ENCODE assay signal across 22 mouse cellular contexts in the genomic region with DNA sequence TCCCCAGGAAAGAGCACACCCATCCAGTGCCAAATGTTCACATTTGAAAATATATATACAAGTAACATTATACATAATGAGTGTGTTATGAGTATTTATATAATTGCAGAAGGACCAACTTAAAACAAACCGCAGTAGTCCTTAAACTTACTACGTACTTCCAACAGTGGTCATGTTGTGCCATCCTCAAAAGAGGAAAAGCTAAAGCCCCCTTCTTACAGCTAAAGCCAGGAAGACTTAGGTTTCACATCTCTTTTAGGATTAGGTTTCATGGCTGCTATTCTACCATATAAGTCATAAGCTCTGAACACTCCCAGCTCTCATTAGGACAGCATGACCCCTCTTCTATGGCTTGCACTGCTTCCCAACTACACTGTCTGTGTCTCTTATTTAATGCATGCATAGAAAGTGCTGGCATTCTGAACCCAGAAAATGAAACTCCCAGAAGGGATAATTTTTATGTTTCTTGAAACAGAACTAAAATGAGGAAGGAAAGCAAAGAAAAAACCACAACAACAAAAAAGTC.
DNase-seq lines count a peak whose midpoint lies in the region; ATAC-seq lines count a peak whose summit lies in the region.
"Had no signal": no experiment of that assay in that cellular context is flagged by ENCODE, and none has a peak within 500 bp of the region (broad histone marks: within the 10 kb centered on the region; RNA-seq: fewer than 3 reads in every experiment).

No protein-coding gene starts in this region.

- no peak overlapping the region for H3K9ac ChIP-seq in embryonic facial prominence, embryonic 15.5 days
- H3K9ac ChIP-seq in forebrain, embryonic 15.5 days (replicated peaks): no peak overlapping the region
- H3K9ac ChIP-seq: embryonic facial prominence, embryonic 12.5 days; forebrain, embryonic 12.5 days; forebrain, postnatal 0 days had no signal

- H3K4me1 ChIP-seq in embryonic facial prominence, embryonic 15.5 days: no peaks in the 10 kb centered on the region
- H3K4me1 ChIP-seq in forebrain, embryonic 15.5 days: no peaks in the 10 kb centered on the region
- H3K4me1 ChIP-seq: embryonic facial prominence, embryonic 12.5 days; forebrain, embryonic 10.5 days; forebrain, embryonic 12.5 days had no signal

- H3K4me3 ChIP-seq in embryonic facial prominence, embryonic 15.5 days (replicated peaks): no peak overlapping the region
- no peak overlapping the region for H3K4me3 ChIP-seq in forebrain, embryonic 15.5 days
- H3K4me3 ChIP-seq: embryonic facial prominence, embryonic 12.5 days; erythroblast, embryonic 14.5 days; forebrain, embryonic 10.5 days; forebrain, embryonic 12.5 days had no signal

- no peak for DNase-seq in urinary bladder, postnatal 4 days (ENCODE audit: low spot score in 2 of 2)
- DNase-seq in frontal cortex, adult 2 months (ENCODE audit: extremely low spot score in 1 of 2, low spot score in 1 of 2): no peak
- DNase-seq: adrenal gland, adult 8-10 months; adrenal gland, postnatal 14 days; adrenal gland, postnatal 36 days; cerebellum, adult 11-12 months; cerebellum, adult 9-10 months; cerebellum, postnatal 10 days; cerebellum, postnatal 25 days; embryo, embryonic 11 days; forebrain, postnatal 0 days had no signal

- no peak overlapping the region for H3K4me2 ChIP-seq in embryonic facial prominence, embryonic 15.5 days (replicated peaks)
- no peak overlapping the region for H3K4me2 ChIP-seq in forebrain, embryonic 15.5 days (replicated peaks)
- H3K4me2 ChIP-seq: embryonic facial prominence, embryonic 12.5 days; forebrain, embryonic 12.5 days had no signal

- peak; percentile 84 for ATAC-seq in common myeloid progenitor, adult 5-6 weeks (replicated peaks; ENCODE audit: low read depth, poor library complexity, severe bottlenecking)
- peak; percentile 51; the same call in 1 of the 2 replicates for ATAC-seq in embryonic facial prominence, embryonic 15.5 days (ENCODE audit: insufficient number of reproducible peaks, low FRiP score, low TSS enrichment, low read depth)
- peak; percentile 21 to 66; a peak in 3 of 4 replicates for ATAC-seq in hematopoietic stem cell, adult 5-6 weeks (replicated peaks in 1 of 2; ENCODE audit: insufficient read depth in 1 of 2, low FRiP score in 2 of 2, low TSS enrichment in 1 of 2, low read depth in 1 of 2, poor library complexity in 2 of 2, severe bottlenecking in 2 of 2)
- peak; percentile 83 for ATAC-seq in megakaryocyte, adult 5-6 weeks (ENCODE audit: poor library complexity, severe bottlenecking)
- no peak for ATAC-seq in erythroblast, adult 5-6 weeks (replicated peaks; ENCODE audit: low FRiP score, poor library complexity, severe bottlenecking)
- ATAC-seq in forebrain, embryonic 15.5 days (replicated peaks): no peak
- ATAC-seq: forebrain, embryonic 14.5 days; forebrain, postnatal 0 days had no signal

- H3K9me3 ChIP-seq in embryonic facial prominence, embryonic 15.5 days (replicated peaks): no peaks in the 10 kb centered on the region
- no peaks in the 10 kb centered on the region for H3K9me3 ChIP-seq in forebrain, embryonic 15.5 days
- H3K9me3 ChIP-seq: embryonic facial prominence, embryonic 12.5 days; forebrain, embryonic 10.5 days; forebrain, embryonic 12.5 days had no signal

- no peak overlapping the region for H3K27ac ChIP-seq in embryonic facial prominence, embryonic 15.5 days (replicated peaks)
- no peak overlapping the region for H3K27ac ChIP-seq in forebrain, embryonic 15.5 days (replicated peaks)
- H3K27ac ChIP-seq: embryonic facial prominence, embryonic 12.5 days; forebrain, embryonic 10.5 days; forebrain, embryonic 12.5 days had no signal

- no peaks in the 10 kb centered on the region for H3K36me3 ChIP-seq in embryonic facial prominence, embryonic 15.5 days
- no peaks in the 10 kb centered on the region for H3K36me3 ChIP-seq in forebrain, embryonic 15.5 days
- H3K36me3 ChIP-seq: embryonic facial prominence, embryonic 12.5 days; forebrain, embryonic 10.5 days; forebrain, embryonic 12.5 days had no signal

- WGBS in embryonic facial prominence, embryonic 15.5 days: 95% methylated on average over 2 of the region's 2 CpGs
- 95% methylated on average over 2 of the region's 2 CpGs for WGBS in forebrain, embryonic 15.5 days

- H3K27me3 ChIP-seq in embryonic facial prominence, embryonic 15.5 days: no peaks in the 10 kb centered on the region
- H3K27me3 ChIP-seq in forebrain, embryonic 15.5 days: no peaks in the 10 kb centered on the region
- H3K27me3 ChIP-seq: embryonic facial prominence, embryonic 12.5 days; forebrain, embryonic 12.5 days had no signal

Comparison
In these comparisons a context has a peak if more than half of its experiments do, and no peak if none do; other contexts are left out.
1. ATAC-seq: peak in common myeloid progenitor, adult 5-6 weeks (single experiment), embryonic facial prominence, embryonic 15.5 days (single experiment), hematopoietic stem cell, adult 5-6 weeks (2 of 2) and megakaryocyte, adult 5-6 weeks (single experiment); none in erythroblast, adult 5-6 weeks (single experiment) and forebrain, embryonic 15.5 days (single experiment).